Mouse (Mus musculus) liver, postnatal 0 days (tissue): Measurements from ENCODE around the gene Cacng6.

Source experiments
- CTCF ChIP-seq: sonication (generic); IDR thresholded peaks from 2 replicates; pipeline ENCODE4 v1.5.1; 2016; ENCODE audit warnings: antibody characterized with exemption, low read depth
- EP300 ChIP-seq: IDR thresholded peaks from 2 replicates; pipeline ENCODE4 v1.6.1; 2016; ENCODE audit warnings: antibody characterized with exemption, low read depth, mild to moderate bottlenecking

- no peak for TF ChIP-seq CTCF
- no peak for TF ChIP-seq EP300
Observed at GRCm38 (mm10) chr7:3420466-3420865, 3.5 kb upstream of the Cacng6 start.
